Mouse (Mus musculus) spleen, adult 2 months (tissue): Measurements from ENCODE around the gene Pdzrn3.

ENCODE experiments used
- CTCF ChIP-seq: fragments of 200-500 bp; IDR thresholded peaks from 2 replicates; pipeline ENCODE4 v1.5.1; 2011; ENCODE audit warnings: mild to moderate bottlenecking, inconsistent platforms; ENCODE audit not compliant: insufficient read depth, insufficient read length, insufficient replicate concordance; ENCODE audit errors: extremely low read depth
- POLR2A ChIP-seq: fragments of 200-500 bp; IDR thresholded peaks from 2 replicates; pipeline ENCODE4 v1.6.1; 2011; ENCODE audit warnings: low read depth, low read length, inconsistent platforms

DNA sequence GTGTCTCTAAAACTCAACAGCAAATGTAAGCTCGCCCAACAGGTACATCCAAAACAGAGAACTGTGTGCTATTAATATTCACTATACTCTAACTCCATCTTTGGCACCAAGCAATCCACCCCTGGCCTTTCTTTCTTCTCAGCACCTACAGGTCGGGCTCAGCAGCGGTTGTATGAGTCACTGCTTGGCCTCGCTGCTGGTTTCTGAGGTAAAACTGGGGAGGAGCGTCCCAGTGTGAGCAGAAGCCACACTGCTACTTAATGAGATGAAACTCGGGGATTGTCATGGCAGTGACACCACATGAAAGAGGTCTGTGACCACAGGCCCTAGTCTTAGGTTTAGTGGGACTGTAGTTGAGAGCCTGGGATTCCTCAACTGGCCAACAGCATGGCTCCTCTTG lies 120.3 kb downstream of the Pdzrn3 start:
- TF ChIP-seq POLR2A (no peak), CTCF (no peak)
